Mouse (Mus musculus) forebrain, embryonic 14.5 days (tissue): ENCODE data around the gene Acsbg2. TPM values are rescaled to one million over a fixed set of nuclear protein-coding genes. Genes with fewer than 3 reads are reported as not detected.

Experiments
- ATAC-seq: fragments of 200-750 bp; cut with Nextera tagmentation; 2 replicates; pipeline ENCODE4 v1.8.0; 2017; ENCODE audit warnings: mild to moderate bottlenecking, moderate library complexity
- DNase-seq: peaks from one replicate; pipeline ENCODE4 v3.0.0-alpha.2; 2015; ENCODE audit warnings: low spot score
- H3K27ac ChIP-seq: fragments of 300-500 bp; sonication (generic); 2 replicates; pipeline ENCODE4 v1.5.1; 2014; ENCODE audit warnings: low read depth, mild to moderate bottlenecking, control low read depth, low read length, moderate library complexity
- H3K27me3 ChIP-seq: fragments of 300-500 bp; sonication (generic); replicated peaks from 2 replicates; pipeline ENCODE4 v1.6.1; 2014; ENCODE audit warnings: low read length, control low read depth, mixed read lengths; ENCODE audit not compliant: control insufficient read depth, insufficient read depth
- H3K36me3 ChIP-seq: fragments of 300-500 bp; sonication (generic); 2 replicates; pipeline ENCODE4 v1.6.1; 2014; ENCODE audit warnings: low read length, control low read depth; ENCODE audit not compliant: control insufficient read depth, insufficient read depth
- H3K4me1 ChIP-seq: fragments of 300-500 bp; sonication (generic); 2 replicates; pipeline ENCODE4 v1.6.1; 2014; ENCODE audit warnings: antibody characterized with exemption, low read length, control low read depth; ENCODE audit not compliant: control insufficient read depth, insufficient read depth
- H3K4me2 ChIP-seq: fragments of 300-500 bp; sonication (generic); 2 replicates; pipeline ENCODE4 v1.6.1; 2014; ENCODE audit warnings: mild to moderate bottlenecking, control low read depth, low read length
- H3K4me3 ChIP-seq: fragments of 300-500 bp; sonication (generic); 2 replicates; pipeline ENCODE4 v1.5.1; 2014; ENCODE audit warnings: low read depth, low read length, control low read depth
- H3K9ac ChIP-seq: fragments of 300-500 bp; sonication (generic); 2 replicates; pipeline ENCODE4 v1.6.1; 2014; ENCODE audit warnings: mild to moderate bottlenecking, low read length, control low read depth, moderate library complexity
- H3K9me3 ChIP-seq: fragments of 300-500 bp; sonication (generic); replicated peaks from 2 replicates; pipeline ENCODE4 v1.6.1; 2016; ENCODE audit warnings: low read length, control low read depth, mixed read lengths; ENCODE audit not compliant: control insufficient read depth
- WGBS: fragments of 180-500 bp; shearing (Covaris S2); extraction: QIAGEN DNeasy Blood & Tissue Kit; methylation state at CpG from one replicate; pipeline ENCODE4 v1.1.7; 2014; 5-methylcytosine and 5-hydroxymethylcytosine counted together
- polyA plus RNA-seq: library from polyadenylated mRNA; unstranded; fragments of >200 nt; fragmentation: Nextera tagmentation; extraction: Ambion mirVana; gene quantifications from 2 replicates; pipeline ENCODE4 v1.2.1, GENCODE M21; 2014

The Acsbg2 gene
- polyA plus RNA-seq, 1 experiment from 2014 or later = not detected

GRCm38 (mm10) chr17:56823352-56823751 is 50.9 kb downstream of the Acsbg2 start:
- no peak overlapping the region for H3K4me3 ChIP-seq
- H3K4me1 ChIP-seq = no peaks in the 10 kb centered on the region
- no peak for DNase-seq
- no peaks in the 10 kb centered on the region for H3K27me3 ChIP-seq
- no peak for ATAC-seq
- no peaks in the 10 kb centered on the region for H3K36me3 ChIP-seq
- no peak overlapping the region for H3K4me2 ChIP-seq
- WGBS = 68% methylated on average over 2 of the region's 2 CpGs
- no peak overlapping the region for H3K27ac ChIP-seq
- no peak overlapping the region for H3K9ac ChIP-seq
- no peaks in the 10 kb centered on the region for H3K9me3 ChIP-seq

GRCm38 (mm10) chr17:56822380-56822779 is 51.9 kb downstream of the Acsbg2 start:
- WGBS = 89% methylated on average over 2 of the region's 2 CpGs
- no peak overlapping the region for H3K4me3 ChIP-seq
- ATAC-seq (no peak), DNase-seq (no peak)
- no peaks in the 10 kb centered on the region for H3K36me3 ChIP-seq
- H3K9ac ChIP-seq = no peak overlapping the region
- H3K4me2 ChIP-seq = no peak overlapping the region
- no peak overlapping the region for H3K27ac ChIP-seq
- no peaks in the 10 kb centered on the region for H3K27me3 ChIP-seq
- no peaks in the 10 kb centered on the region for H3K9me3 ChIP-seq
- H3K4me1 ChIP-seq = no peaks in the 10 kb centered on the region

- H3K9me3 ChIP-seq = no peaks in the 10 kb centered on the region
- no peak overlapping the region for H3K4me3 ChIP-seq
- H3K36me3 ChIP-seq = no peaks in the 10 kb centered on the region
- 79% methylated on average over 8 of the region's 8 CpGs for WGBS
- DNase-seq (no peak), ATAC-seq (peak; percentile 31; the same call in 1 of the 2 replicates)
- H3K4me2 ChIP-seq = no peak overlapping the region
- H3K9ac ChIP-seq = no peak overlapping the region
- H3K27me3 ChIP-seq = no peaks in the 10 kb centered on the region
- peaks cover 6% of the 10 kb centered on the region for H3K4me1 ChIP-seq
- H3K27ac ChIP-seq = no peak overlapping the region
These were observed 54.5 kb downstream of the Acsbg2 start for GRCm38 (mm10) chr17:56819694-56820111.

GRCm38 (mm10) chr17:56819032-56819545 is 55.2 kb downstream of the Acsbg2 start:
- Histone ChIP-seq H3K4me3 (no peak overlapping the region), H3K9me3 (no peaks in the 10 kb centered on the region), H3K27ac (no peak overlapping the region), H3K4me2 (no peak overlapping the region), H3K36me3 (no peaks in the 10 kb centered on the region), H3K4me1 (peaks cover 10% of the 10 kb centered on the region), H3K27me3 (no peaks in the 10 kb centered on the region), H3K9ac (no peak overlapping the region)
- WGBS = 53% methylated on average over 6 of the region's 6 CpGs
- DNase-seq = peak; percentile 13
- no peak for ATAC-seq

GRCm38 (mm10) chr17:56818067-56818636 is 56.1 kb downstream of the Acsbg2 start:
- Histone ChIP-seq H3K27ac (peak overlapping the region; percentile 36; the same call in 1 of the 2 replicates), H3K4me2 (no peak overlapping the region), H3K4me3 (no peak overlapping the region), H3K4me1 (peaks cover 18% of the 10 kb centered on the region), H3K9me3 (no peaks in the 10 kb centered on the region), H3K9ac (no peak overlapping the region), H3K36me3 (no peaks in the 10 kb centered on the region), H3K27me3 (no peaks in the 10 kb centered on the region)
- 25% methylated on average over 11 of the region's 11 CpGs for WGBS
- peak; percentile 40 for DNase-seq
- ATAC-seq = peak; percentile 25; the same call in 1 of the 2 replicates

GRCm38 (mm10) chr17:56815057-56815345 is 59.2 kb downstream of the Acsbg2 start:
- peak overlapping the region; percentile 84 for H3K27ac ChIP-seq
- no peaks in the 10 kb centered on the region for H3K27me3 ChIP-seq
- WGBS = 43% methylated on average over 3 of the region's 3 CpGs
- peak overlapping the region; percentile 36; the same call in 1 of the 2 replicates for H3K4me2 ChIP-seq
- ATAC-seq (peak; percentile 1; the same call in 1 of the 2 replicates), DNase-seq (no peak)
- H3K9me3 ChIP-seq = no peaks in the 10 kb centered on the region
- H3K4me1 ChIP-seq = peaks cover 30% of the 10 kb centered on the region
- no peaks in the 10 kb centered on the region for H3K36me3 ChIP-seq
- H3K4me3 ChIP-seq = no peak overlapping the region
- H3K9ac ChIP-seq = no peak overlapping the region

GRCm38 (mm10) chr17:56814316-56815056 is 59.8 kb downstream of the Acsbg2 start:
- peak overlapping the region; percentile 84 for H3K27ac ChIP-seq
- 8% methylated on average over 24 of the region's 24 CpGs for WGBS
- no peak overlapping the region for H3K4me3 ChIP-seq
- peak overlapping the region; percentile 36 for H3K4me2 ChIP-seq
- no peaks in the 10 kb centered on the region for H3K27me3 ChIP-seq
- H3K4me1 ChIP-seq = peaks cover 35% of the 10 kb centered on the region
- no peaks in the 10 kb centered on the region for H3K9me3 ChIP-seq
- ATAC-seq (peak; percentile 80), DNase-seq (peak; percentile 96)
- no peaks in the 10 kb centered on the region for H3K36me3 ChIP-seq
- peak overlapping the region; percentile 29; the same call in 1 of the 2 replicates for H3K9ac ChIP-seq

GRCm38 (mm10) chr17:56810245-56810644 is 64.0 kb downstream of the Acsbg2 start:
- ATAC-seq (peak; percentile 59), DNase-seq (peak; percentile 95)
- Histone ChIP-seq H3K27me3 (no peaks in the 10 kb centered on the region), H3K4me3 (no peak overlapping the region), H3K9ac (peak overlapping the region; percentile 43), H3K4me2 (peak overlapping the region; percentile 4; the same call in 1 of the 2 replicates), H3K9me3 (no peaks in the 10 kb centered on the region), H3K27ac (peak overlapping the region; percentile 76), H3K36me3 (no peaks in the 10 kb centered on the region), H3K4me1 (peaks cover 35% of the 10 kb centered on the region)
- WGBS = 0% methylated on average over 3 of the region's 3 CpGs

- no peak overlapping the region for H3K4me3 ChIP-seq
- 8% methylated on average over 9 of the region's 9 CpGs for WGBS
- ATAC-seq (peak; percentile 87), DNase-seq (peak; percentile 89)
- H3K27me3 ChIP-seq = no peaks in the 10 kb centered on the region
- no peak overlapping the region for H3K27ac ChIP-seq
- no peak overlapping the region for H3K9ac ChIP-seq
- H3K4me1 ChIP-seq = peaks cover 20% of the 10 kb centered on the region
- H3K36me3 ChIP-seq = 0 out of 2 replicates have a peak, but pooled peaks cover 2% of the 10 kb centered on the region
- no peak overlapping the region for H3K4me2 ChIP-seq
- H3K9me3 ChIP-seq = no peaks in the 10 kb centered on the region
These were observed 65.7 kb downstream of the Acsbg2 start for GRCm38 (mm10) chr17:56808518-56808917.
